Mouse (Mus musculus): ENCODE data around the gene Pxn.

DNA sequence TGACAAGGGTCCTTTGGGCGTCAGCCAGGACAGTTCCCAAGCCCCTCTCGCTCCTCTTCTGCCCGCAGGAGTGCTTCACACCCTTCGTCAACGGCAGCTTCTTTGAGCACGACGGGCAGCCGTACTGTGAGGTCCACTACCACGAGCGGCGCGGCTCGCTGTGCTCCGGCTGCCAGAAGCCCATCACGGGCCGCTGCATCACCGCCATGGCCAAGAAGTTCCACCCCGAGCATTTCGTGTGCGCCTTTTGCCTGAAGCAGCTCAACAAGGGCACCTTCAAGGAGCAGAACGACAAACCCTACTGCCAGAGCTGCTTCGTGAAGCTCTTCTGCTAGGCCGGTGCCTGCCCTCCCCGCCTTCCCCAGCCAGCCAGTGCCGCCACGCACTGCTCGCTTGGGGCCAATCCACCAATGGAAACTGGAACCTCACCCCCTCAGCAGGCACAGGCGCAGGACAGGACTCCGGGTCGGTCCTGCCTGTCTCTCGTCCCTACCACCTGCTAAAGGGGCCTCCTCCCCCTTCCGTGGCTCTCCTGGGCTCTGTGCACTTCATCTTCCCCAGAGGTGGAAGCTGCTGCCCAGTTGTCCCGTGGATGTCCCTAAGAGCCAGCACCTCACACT, 47.4 kb downstream of the Pxn start:
- no peak for TF ChIP-seq CTCF (IDR thresholded peaks at IDR 0.05; ENCODE audit: borderline replicate concordance, extremely low read depth, insufficient read depth, insufficient read length)
- TF ChIP-seq POLR2A (IDR thresholded peaks at IDR 0.05; ENCODE audit: borderline replicate concordance, extremely low read depth, insufficient read depth, insufficient read length, poor library complexity, severe bottlenecking) = no peak
